Mouse (Mus musculus): Measurements from ENCODE around the gene Ncln.
"Not testable (repeated sequence)": the region's sequence is repeated elsewhere in the genome, so short reads cannot be mapped to it uniquely, and the experiment has no call there.

Ncln gene

DNA sequence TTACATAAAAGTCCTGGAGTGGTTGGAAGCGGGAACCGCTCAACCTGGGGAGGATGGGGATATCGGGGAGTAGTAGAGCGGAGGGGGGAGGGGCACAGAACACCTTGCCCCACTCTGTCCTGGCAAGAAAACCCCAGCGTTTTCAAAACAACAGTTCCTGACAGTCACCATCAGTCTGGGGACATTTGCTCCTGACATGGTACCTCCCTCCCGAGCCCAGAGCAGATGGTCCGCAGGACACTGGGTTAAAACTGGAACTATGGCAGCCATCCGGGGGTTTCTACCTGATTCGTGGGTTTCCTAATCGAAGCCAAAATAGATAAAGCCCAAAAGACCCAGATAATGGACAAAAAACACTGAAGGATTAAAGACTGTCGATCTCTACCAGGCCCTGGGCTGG, 35.2 kb downstream of the Ncln start:
- no peak for DNase-seq

DNA sequence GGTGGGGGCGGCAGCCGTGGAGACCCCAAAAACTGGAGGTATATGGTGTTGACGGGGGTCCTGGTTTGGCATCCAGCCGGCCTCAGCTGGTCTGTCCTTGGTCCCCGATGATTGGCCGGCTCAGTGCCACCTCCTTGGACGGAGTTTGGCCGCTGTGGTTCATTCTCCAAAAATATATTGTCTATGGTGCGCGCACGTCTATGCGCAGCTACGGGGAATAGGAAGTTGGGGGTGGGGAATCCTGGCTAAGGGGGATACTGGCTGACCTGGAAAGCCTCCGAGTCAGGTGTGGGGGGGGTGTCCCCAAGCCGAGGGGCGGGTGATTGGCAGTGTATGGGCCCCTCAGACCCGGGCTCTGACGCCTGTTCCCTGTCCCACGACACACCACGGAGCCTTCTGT, 35.7 kb downstream of the Ncln start:
- DNase-seq, result no peak

DNA sequence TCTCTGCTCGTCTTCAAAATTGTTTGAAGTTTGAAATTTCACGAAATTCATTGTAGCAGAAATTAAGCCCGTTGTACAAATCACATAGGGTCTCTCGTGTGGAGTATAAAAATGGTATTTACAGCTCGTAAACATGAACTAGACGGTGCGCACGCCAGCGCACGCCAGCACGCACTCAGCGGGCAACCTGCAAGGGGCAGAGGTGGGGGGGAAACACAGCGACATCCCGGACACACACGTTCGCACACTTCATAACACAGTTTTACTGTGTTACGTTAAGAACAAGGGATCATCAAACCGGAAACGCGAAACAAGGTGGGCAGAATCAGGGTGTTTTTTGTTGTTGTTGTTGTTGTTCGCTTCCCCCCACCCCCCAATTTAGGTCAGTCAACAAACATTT, 36.8 kb downstream of the Ncln start:
- no peak for DNase-seq

DNA sequence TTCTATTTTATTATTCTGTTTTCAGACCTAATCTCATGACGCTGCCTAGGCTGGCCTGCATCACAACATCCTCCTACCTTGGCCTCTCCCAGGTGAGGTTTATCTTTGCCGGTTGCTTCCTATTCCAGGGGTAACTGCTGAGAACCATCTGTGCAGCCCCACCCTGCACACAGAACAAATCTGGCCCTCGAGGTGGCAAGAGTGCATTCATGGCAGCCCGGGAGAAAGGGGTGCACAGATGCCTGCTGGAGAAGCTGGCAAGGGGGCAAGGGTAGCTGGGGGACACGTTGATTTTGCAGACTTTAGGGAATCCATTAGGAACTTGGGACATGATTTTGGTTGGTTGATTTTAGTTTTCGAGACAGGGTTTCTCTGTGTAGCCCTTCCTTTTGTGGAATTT, 37.9 kb downstream of the Ncln start:
- DNase-seq, result no peak

DNA sequence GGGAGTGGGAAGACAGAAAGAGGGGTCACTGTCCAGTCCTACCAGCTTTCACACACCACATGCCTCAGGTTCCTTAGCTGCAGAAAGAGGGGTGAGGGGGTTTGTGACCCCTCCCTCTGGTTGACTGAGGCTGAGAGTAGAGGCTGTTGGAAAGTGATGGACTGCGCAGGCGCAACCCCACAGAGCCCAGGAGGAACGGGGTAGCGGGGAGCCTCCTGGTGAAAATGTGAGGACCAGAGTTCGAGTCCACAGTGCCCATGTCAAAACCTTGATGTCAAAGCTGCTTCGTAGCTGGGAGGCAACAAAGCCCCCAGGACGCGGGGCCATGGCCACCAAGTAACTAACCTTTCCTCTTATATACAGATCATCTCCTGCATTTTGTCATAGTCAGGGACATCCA, 38.6 kb downstream of the Ncln start:
- no peak for DNase-seq

DNA sequence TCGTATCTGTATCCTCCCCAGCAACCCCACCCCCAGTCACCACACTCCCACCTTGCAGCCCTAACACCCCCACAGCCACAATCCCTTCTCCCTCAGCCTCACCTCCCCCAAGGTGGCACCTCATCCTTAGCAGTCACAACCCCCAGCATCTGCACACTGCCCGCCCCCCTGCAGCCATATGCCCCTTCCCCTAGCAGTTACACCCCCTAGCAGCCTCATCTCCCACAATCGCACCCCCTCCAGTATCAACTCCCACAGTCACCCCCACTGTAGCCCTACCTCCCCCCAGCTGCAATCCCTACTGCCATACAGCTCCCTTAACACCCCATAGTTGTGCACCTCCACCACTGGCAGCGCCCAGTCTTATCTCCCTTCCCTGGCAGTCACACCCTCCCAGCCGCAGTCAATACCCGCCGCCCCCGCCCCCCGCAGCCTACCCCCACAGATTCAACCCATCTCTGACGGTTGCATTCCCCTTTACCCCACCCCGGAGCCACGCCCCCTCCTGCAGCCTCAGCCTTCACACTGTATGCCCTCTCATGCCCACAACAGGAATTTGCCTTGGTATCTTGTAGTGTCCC, 39.1 kb downstream of the Ncln start:
- DNase-seq, result no peak

DNA sequence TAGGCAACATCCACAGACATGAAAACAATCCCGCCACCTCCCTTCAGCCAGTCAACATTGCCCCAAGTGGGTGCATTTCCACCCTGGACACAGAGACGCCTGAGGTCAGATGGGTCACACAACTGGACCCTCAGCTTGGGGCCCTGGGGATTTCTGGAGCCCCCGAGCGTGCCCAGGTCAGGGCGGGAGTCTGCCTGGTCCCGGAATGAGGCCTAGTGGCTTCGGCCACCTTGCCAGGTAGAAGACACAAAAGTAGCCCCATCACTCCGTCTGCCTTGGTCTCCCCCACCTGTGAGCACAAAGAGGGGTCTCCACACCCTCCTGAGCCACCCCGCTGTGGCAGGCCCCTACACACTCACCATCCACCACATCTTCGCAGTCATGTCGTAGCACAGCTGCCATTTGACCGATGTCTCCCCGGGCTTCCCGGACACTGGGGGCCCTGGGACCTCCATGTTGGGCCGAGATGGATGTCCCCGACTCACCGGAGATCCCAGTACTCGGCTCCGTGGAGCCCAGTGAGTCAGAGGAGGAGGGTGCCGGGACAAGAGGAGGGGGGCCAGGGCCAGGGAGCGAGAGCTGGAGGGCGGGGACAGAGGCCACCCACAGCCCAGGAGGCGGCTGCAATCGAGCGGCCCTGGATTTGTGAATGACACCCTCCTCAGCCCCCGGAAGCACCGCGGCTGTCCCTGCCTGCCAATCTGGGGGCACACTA, 40.9 kb downstream of the Ncln start, which contains the start of gene Nfic:
Gene Nfic (minus strand): TSS at position 455 of the 715 bp plus-strand sequence.
- no peak for DNase-seq

DNA sequence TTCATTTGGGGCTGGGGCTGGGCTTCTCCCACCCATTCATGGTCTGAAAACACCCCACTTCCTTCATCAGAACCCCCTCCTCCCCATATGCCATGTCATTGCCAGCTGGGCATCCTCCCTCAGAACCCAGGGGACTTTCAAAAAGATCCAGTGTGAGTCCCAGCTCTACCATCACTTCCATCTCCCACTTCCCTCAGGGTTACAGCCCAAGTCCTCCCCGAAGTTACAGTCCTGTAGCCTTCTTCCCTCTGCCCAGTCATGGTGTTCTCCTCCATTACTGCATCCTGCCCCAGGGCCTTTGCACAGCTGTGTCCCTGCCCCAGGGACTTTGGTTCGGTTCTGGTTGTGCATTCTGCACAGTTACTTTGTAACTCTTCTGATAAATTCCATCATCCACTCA, 42.1 kb downstream of the Ncln start:
- DNase-seq, result no peak

DNA sequence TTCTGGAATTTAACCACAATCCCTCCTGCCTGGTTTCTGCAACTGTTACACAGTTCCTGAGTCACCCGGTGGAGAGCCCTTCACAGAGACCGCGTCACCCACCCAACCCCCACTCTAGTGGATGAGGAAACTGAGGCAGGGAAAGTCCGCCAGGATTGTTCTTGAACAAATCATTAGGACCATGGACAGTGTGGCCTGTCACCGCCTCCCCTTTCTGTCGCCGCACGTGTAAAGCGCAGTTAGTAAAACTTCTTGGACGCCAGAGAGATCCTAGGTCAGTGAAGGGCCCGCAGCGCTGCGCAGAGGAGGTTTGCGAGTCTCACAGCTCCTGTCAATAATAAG, 43.3 kb downstream of the Ncln start:
- no peak for DNase-seq

DNA sequence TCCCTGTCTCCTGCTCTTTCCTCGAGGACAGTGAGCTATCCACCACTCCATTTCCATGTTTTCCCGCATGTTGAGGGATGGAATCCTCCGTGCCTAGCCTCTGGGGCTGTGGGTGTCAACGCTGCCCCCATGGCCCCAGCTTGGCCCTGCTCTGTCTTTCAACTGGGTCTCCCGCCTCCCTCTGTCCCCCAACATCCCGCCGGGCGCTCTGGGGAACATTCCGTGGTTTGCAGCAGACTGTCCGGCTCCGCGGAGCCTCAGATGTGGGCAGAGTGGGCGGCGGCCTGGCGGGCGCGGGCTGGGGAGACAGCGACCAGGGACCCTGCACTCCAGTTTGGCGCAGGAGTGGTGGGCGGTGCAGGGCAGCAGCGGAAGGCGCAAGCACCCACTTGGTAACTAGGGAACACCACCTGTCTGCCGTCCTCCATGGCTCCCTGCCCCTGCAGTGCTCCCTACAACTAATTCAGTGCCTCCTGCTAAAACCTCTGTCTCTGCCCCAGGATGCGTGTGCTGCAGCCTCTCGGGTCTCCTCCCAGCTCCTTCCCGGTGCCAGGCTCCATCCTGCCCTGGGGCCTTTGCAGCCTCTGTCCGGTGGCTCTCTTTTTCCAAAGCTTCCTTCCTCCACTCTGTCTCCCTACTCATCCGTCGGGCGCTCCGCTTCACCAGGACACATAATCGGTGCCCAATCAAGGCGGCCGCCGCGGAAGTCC, 43.8 kb downstream of the Ncln start:
- no peak for DNase-seq

DNA sequence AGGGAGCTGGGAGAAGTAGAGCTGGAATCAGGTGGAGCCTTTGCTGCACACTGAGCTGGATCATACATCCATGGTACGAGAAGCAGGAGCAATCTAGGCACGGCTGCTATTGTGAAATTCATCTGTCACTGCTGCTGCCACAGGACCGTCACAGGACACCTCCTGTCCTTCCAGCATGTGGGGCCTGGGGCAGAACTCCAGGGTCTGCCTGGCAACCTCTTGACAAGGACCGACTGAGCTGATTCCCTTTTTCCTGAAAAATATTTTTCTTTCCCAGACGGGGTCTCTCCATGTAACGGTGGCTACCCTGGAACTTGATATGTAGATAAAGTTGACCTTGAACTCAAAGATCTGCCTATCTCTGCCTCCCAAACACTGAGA, 44.8 kb downstream of the Ncln start:
- DNase-seq, result no peak

DNA sequence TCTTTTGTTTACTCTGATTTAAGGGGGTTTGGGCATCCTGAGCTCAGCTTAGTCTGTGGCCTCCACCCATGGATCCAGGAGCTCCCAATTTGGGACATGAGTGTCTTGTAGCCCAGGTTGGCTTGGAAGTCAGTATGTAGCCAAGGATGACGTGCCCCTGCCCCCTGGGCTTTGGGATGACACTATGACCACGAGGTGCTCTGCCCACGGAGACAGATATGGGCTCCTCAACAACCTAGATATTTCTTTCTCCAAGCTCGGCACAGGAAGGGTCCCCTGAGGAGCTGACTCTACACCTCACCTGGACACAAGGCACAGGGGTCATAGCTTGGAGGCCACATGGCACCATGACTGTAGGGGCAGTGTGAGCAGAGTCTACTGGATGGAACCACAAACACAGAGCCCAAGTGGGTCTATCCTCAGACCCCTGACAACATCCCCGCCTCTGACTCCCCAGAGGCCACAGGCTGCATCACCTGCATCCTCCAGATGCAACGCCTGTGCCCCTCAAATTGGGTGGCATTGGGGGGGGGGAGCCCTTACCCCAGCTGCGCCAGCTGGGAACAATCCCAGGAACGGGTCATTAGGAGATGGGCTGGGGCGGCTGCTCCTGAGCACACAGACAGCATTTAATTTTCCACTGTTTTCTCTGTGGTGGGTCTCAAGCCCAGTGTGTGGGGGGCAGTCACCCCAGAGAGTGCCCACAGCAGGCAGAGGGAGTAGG, 45.4 kb downstream of the Ncln start:
- DNase-seq, result no peak

DNA sequence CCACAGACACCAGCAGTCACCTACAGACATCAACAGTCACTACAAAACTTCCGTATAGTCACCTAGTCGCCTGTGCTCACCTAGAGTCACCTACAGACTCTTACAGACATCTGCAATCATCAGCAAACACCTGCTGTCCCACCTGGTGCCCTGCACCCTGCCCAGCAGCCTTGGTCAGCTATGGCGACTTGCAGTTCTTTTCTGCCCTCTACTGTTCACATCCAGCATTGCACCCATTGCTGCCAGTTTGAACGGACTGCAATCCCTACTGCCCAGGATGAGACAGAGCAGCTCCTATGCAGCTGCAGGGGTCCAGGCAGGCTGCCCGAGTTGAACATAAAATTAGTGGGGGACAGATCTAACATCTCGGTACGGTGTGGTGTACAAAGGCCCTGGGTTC, 46.1 kb downstream of the Ncln start:
- peak; percentile 87 for DNase-seq

DNA sequence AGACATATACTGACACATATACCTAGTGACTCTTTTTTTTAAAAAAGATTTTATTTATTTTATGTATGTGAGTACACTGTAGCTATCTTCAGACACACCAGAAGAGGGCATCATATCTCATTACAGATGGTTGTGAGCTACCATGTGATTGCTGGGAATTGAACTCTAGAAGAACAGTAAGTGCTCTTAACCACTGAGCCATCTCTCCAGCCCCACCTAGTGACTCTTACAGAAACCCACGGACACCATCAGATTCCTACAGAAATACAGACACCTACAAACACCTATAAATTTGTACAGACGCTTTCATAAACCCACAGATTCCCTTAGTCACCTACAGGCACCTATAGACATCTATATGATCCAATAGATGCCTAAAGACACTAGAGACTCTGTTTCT, 50.7 kb downstream of the Ncln start:
- not testable (repeated sequence) for DNase-seq

DNA sequence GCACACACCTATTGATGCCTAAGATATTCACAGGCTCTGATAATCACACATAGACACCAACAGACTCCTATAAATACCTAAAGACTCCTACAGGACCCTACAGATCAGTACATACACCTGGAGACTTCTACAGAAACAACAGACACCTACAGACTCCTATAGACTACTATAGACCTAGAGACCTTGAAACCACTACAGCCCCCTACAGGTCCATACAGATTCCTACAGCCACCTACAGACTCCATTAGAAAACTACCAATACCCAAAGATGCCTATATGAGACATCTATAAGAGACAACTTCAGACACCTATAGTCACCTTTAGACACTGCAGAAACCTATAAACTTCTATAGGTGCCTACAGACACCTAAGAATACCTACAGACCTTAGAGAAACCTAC, 55.2 kb downstream of the Ncln start:
- DNase-seq, result no peak
